Mouse (Mus musculus): ENCODE results near the gene Gm49368.

DNA sequence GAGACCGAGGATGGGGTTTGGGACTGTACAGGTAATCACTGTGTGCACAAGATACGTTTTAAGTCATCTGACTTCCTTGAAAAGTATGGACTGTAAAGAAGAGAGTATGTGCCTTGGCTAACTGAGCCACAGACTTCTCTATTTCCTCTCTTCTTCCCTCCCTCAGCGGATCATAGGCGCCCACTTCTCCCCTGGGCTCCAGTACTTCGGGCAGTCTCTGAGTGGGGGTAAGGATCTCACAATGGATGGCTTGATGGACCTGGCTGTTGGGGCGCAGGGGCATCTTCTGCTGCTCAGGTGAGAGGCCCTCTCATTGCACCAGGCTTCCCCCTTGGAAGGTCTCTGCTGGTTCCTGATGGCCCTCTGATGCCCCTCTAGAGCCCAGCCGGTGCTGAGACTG is 45.0 kb downstream of the Gm49368 start:
- TF ChIP-seq CTCF (IDR thresholded peaks at IDR 0.05; ENCODE audit: control insufficient read depth, insufficient read depth, low read length) (no peak), POLR2A (IDR thresholded peaks at IDR 0.05; ENCODE audit: borderline replicate concordance, control insufficient read depth, low read depth, low read length) (no peak)
